ENCODE assay signal across 19 mouse cellular contexts in genomic region chr5:100230038-100230437, GRCm38 (mm10).
"Had no signal": no experiment of that assay in that cellular context is flagged by ENCODE, and none has a peak within 500 bp of the region (broad histone marks: within the 10 kb centered on the region; RNA-seq: fewer than 3 reads in every experiment).

No protein-coding gene starts in this region.

- H3K9ac ChIP-seq: liver, embryonic 14.5 days; lung, embryonic 14.5 days; midbrain, embryonic 13.5 days; neural tube, embryonic 13.5 days; neural tube, embryonic 15.5 days had no signal

- H3K27me3 ChIP-seq: midbrain, embryonic 13.5 days; neural tube, embryonic 13.5 days; neural tube, embryonic 15.5 days had no signal

- H3K9me3 ChIP-seq: midbrain, embryonic 10.5 days; midbrain, embryonic 13.5 days; neural tube, embryonic 13.5 days; neural tube, embryonic 15.5 days had no signal

- H3K4me1 ChIP-seq: neural tube, embryonic 13.5 days had no signal

- H3K36me3 ChIP-seq: midbrain, embryonic 10.5 days; midbrain, embryonic 13.5 days; neural tube, embryonic 13.5 days; neural tube, embryonic 15.5 days had no signal

- H3K4me2 ChIP-seq: lung, embryonic 14.5 days; midbrain, embryonic 13.5 days; neural tube, embryonic 13.5 days; neural tube, embryonic 15.5 days had no signal

- ATAC-seq: midbrain, embryonic 13.5 days; midbrain, embryonic 16.5 days had no signal

- DNase-seq: lung, adult 18-20 months; lung, embryonic 14.5 days; lung, postnatal 10 days; lung, postnatal 4 days; retina, postnatal 1 day; right cerebral cortex, adult 18-20 months; right cerebral cortex, postnatal 25 days; right cerebral cortex, postnatal 4 days; spleen, adult 18-20 months; thymus, adult 2 months; thymus, postnatal 14 days; thymus, postnatal 36 days had no signal

- H3K27ac ChIP-seq: liver, embryonic 14.5 days; midbrain, embryonic 10.5 days; midbrain, embryonic 13.5 days; neural tube, embryonic 13.5 days; neural tube, embryonic 15.5 days had no signal

- H3K4me3 ChIP-seq: midbrain, embryonic 10.5 days; midbrain, embryonic 13.5 days; myocyte; neural tube, embryonic 13.5 days; neural tube, embryonic 15.5 days had no signal
